ENCODE assay signal across 8 mouse cellular contexts in the genomic region with DNA sequence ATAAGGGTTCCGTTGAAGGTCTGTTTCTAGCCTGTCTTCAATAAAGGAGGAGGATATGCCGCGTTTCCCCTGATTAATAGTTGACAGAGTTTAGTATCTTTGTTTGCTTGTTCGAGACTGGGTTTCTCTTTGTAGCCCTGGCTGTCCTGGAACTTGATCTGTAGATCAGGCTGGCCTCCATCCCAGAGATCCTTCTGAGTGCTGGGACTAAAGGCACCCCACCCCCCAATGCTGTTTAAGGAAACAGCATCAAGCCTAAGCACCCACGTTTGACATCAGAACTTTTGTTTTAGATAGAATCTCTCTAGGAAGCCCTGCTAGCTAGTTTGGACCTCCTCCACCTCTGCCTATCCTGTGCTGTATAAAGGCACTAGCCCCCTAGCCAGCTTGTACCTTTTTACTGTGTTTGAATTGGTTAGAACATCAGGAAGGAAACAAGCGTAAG. TPM values are rescaled to one million over a fixed set of nuclear protein-coding genes. Genes with fewer than 3 reads are reported as not detected.
DNase-seq lines count a peak whose midpoint lies in the region; ATAC-seq and TF ChIP-seq lines count a peak whose summit lies in the region.

No protein-coding gene starts in this region.

- WGBS in forebrain, embryonic 11.5 days = 18% methylated on average over 6 of the region's 6 CpGs
- 17% methylated on average over 6 of the region's 6 CpGs for WGBS in limb, embryonic 14.5 days
- 8% methylated on average over 6 of the region's 6 CpGs for WGBS in olfactory bulb, adult 2 months

- H3K36me3 ChIP-seq in megakaryocyte, embryonic 14.5 days (replicated peaks; ENCODE audit: low read length) = peaks cover 24% of the 10 kb centered on the region
- H3K36me3 ChIP-seq in forebrain, embryonic 11.5 days (ENCODE audit: control insufficient read depth, insufficient read depth, low read length) = no peaks in the 10 kb centered on the region
- H3K36me3 ChIP-seq in limb, embryonic 14.5 days (ENCODE audit: control insufficient read depth, insufficient read depth, low read length) = no peaks in the 10 kb centered on the region

- H3K9ac ChIP-seq in forebrain, embryonic 11.5 days (ENCODE audit: low read length) = peak overlapping the region; percentile 75
- 0 out of 2 replicates have a peak overlapping the region, but pooled peaks have one; percentile 83 for H3K9ac ChIP-seq in limb, embryonic 14.5 days (ENCODE audit: low read depth, low read length, severe bottlenecking)

- peak overlapping the region; percentile 56 for H3K4me2 ChIP-seq in forebrain, embryonic 11.5 days (ENCODE audit: low read depth, low read length, severe bottlenecking)
- H3K4me2 ChIP-seq in limb, embryonic 14.5 days (replicated peaks; ENCODE audit: low read depth, low read length, severe bottlenecking) = peak overlapping the region; percentile 75

- no peak for TF ChIP-seq POLR2A in limb, embryonic 14.5 days (IDR thresholded peaks at IDR 0.05; ENCODE audit: borderline replicate concordance, extremely low read depth, insufficient read depth, insufficient read length)
- no peak for TF ChIP-seq POLR2A in olfactory bulb, adult 2 months (IDR thresholded peaks at IDR 0.05; ENCODE audit: insufficient read depth, low read depth, low read length)

- DNase-seq in forebrain, embryonic 11.5 days (ENCODE audit: low spot score) = no peak
- DNase-seq in limb, embryonic 14.5 days (ENCODE audit: low spot score) = no peak
- no peak for DNase-seq in urinary bladder, postnatal 10 days (ENCODE audit: low spot score)
- no peak for DNase-seq in urinary bladder, adult 2 months (ENCODE audit: low spot score)

- no peak for ATAC-seq in megakaryocyte, adult 5-6 weeks (ENCODE audit: poor library complexity, severe bottlenecking)
- no peak for ATAC-seq in forebrain, embryonic 11.5 days (replicated peaks; ENCODE audit: low FRiP score)
- ATAC-seq in limb, embryonic 14.5 days (ENCODE audit: low FRiP score, low read depth) = no peak
- ATAC-seq in megakaryocyte progenitor cell, adult 5-6 weeks (replicated peaks; ENCODE audit: poor library complexity) = no peak

- TF ChIP-seq CTCF in olfactory bulb, adult 2 months (IDR thresholded peaks at IDR 0.05; ENCODE audit: insufficient read depth, low read depth, low read length) = no peak

- H3K27me3 ChIP-seq in megakaryocyte, embryonic 14.5 days (replicated peaks) = no peaks in the 10 kb centered on the region
- H3K27me3 ChIP-seq in forebrain, embryonic 11.5 days (ENCODE audit: control insufficient read depth, insufficient read depth, low read length) = no peaks in the 10 kb centered on the region
- no peaks in the 10 kb centered on the region for H3K27me3 ChIP-seq in limb, embryonic 14.5 days (ENCODE audit: control insufficient read depth, insufficient read depth, low read length)

- peak overlapping the region; percentile 100 for H3K4me3 ChIP-seq in megakaryocyte, embryonic 14.5 days (replicated peaks)
- peak overlapping the region; percentile 82 for H3K4me3 ChIP-seq in forebrain, embryonic 11.5 days (ENCODE audit: low read depth, low read length)
- H3K4me3 ChIP-seq in limb, embryonic 14.5 days (replicated peaks; ENCODE audit: low read length) = peak overlapping the region; percentile 93
- H3K4me3 ChIP-seq in olfactory bulb, adult 2 months (ENCODE audit: insufficient read depth, low read depth, low read length) = peak overlapping the region; percentile 86

- H3K4me1 ChIP-seq in megakaryocyte, embryonic 14.5 days = peaks cover 42% of the 10 kb centered on the region
- H3K4me1 ChIP-seq in forebrain, embryonic 11.5 days (replicated peaks; ENCODE audit: control insufficient read depth, insufficient read depth, low read length) = no peaks in the 10 kb centered on the region; the same call in 1 of the 2 replicates
- H3K4me1 ChIP-seq in limb, embryonic 14.5 days (ENCODE audit: control insufficient read depth, insufficient read depth, low read length) = peaks cover 8% of the 10 kb centered on the region
- H3K4me1 ChIP-seq in olfactory bulb, adult 2 months (ENCODE audit: control insufficient read depth, insufficient read depth, low read length) = peaks cover 2% of the 10 kb centered on the region; the same call in 1 of the 2 replicates

- no peaks in the 10 kb centered on the region for H3K9me3 ChIP-seq in megakaryocyte, embryonic 14.5 days
- H3K9me3 ChIP-seq in forebrain, embryonic 11.5 days (ENCODE audit: control insufficient read depth, low read length) = no peaks in the 10 kb centered on the region
- no peaks in the 10 kb centered on the region for H3K9me3 ChIP-seq in limb, embryonic 14.5 days (ENCODE audit: control insufficient read depth, low read length)

- H3K27ac ChIP-seq in forebrain, embryonic 11.5 days (ENCODE audit: low read depth, low read length) = no peak overlapping the region
- no peak overlapping the region for H3K27ac ChIP-seq in limb, embryonic 14.5 days (replicated peaks; ENCODE audit: low read depth, low read length)
- H3K27ac ChIP-seq in olfactory bulb, adult 2 months (ENCODE audit: insufficient read depth, low read depth, low read length) = 0 out of 2 replicates have a peak overlapping the region, but pooled peaks have one; percentile 79

RNA-seq across cellular contexts. Expression of a gene that starts 1.3 kb away (rescaled TPM):
- 13.8 and 21.9 TPM in 2 replicates for polyA plus RNA-seq in megakaryocyte, embryonic 14.5 days (2012; ENCODE audit: insufficient read depth, low replicate concordance)
- 17.9 and 32.0 TPM in 2 replicates for total RNA-seq in megakaryocyte, adult 5-6 weeks (2015)
- total RNA-seq in megakaryocyte, adult 5-6 weeks (2017) = 24.4 and 26.3 TPM in 2 replicates
- polyA plus RNA-seq in forebrain, embryonic 11.5 days (2014; fragmentation: Nextera tagmentation; extraction: Ambion mirVana) = 28.7 and 30.0 TPM in 2 replicates
- 21.2 and 26.1 TPM in 2 replicates for polyA plus RNA-seq in limb, embryonic 14.5 days (2012; rRNA removed)
- 17.1 and 25.1 TPM in 2 replicates for polyA plus RNA-seq in limb, embryonic 14.5 days (2014; fragmentation: Nextera tagmentation; extraction: Ambion mirVana)
- polyA plus RNA-seq in olfactory bulb, adult 2 months (2012; ENCODE audit: insufficient read depth, insufficient read length, low replicate concordance, missing spikeins) = 109 and 181 TPM in 2 replicates
- total RNA-seq in megakaryocyte progenitor cell, adult 5-6 weeks (2015) = 6.9 and 9.3 TPM in 2 replicates
- total RNA-seq in megakaryocyte progenitor cell, adult 5-6 weeks (2017) = 8.6 and 10.5 TPM in 2 replicates
- 38.4 and 52.2 TPM in 2 replicates for polyA plus RNA-seq in urinary bladder, adult 2 months (2012; rRNA removed)

RNA-seq across cellular contexts. Expression of a gene that starts 11.2 kb away (rescaled TPM):
- 6.9 and 19.1 TPM in 2 replicates for polyA plus RNA-seq in megakaryocyte, embryonic 14.5 days (2012; ENCODE audit: insufficient read depth, low replicate concordance)
- 619 and 646 TPM in 2 replicates for total RNA-seq in megakaryocyte, adult 5-6 weeks (2015)
- 482 and 494 TPM in 2 replicates for total RNA-seq in megakaryocyte, adult 5-6 weeks (2017)
- 422 and 431 TPM in 2 replicates for polyA plus RNA-seq in forebrain, embryonic 11.5 days (2014; fragmentation: Nextera tagmentation; extraction: Ambion mirVana)
- polyA plus RNA-seq in limb, embryonic 14.5 days (2012; rRNA removed) = 284 and 315 TPM in 2 replicates
- 229 and 234 TPM in 2 replicates for polyA plus RNA-seq in limb, embryonic 14.5 days (2014; fragmentation: Nextera tagmentation; extraction: Ambion mirVana)
- not detected in 2 replicates for polyA plus RNA-seq in olfactory bulb, adult 2 months (2012; ENCODE audit: insufficient read depth, insufficient read length, low replicate concordance, missing spikeins)
- 782 and 829 TPM in 2 replicates for total RNA-seq in megakaryocyte progenitor cell, adult 5-6 weeks (2015)
- total RNA-seq in megakaryocyte progenitor cell, adult 5-6 weeks (2017) = 543 and 606 TPM in 2 replicates
- polyA plus RNA-seq in urinary bladder, adult 2 months (2012; rRNA removed) = 73.2 and 96.5 TPM in 2 replicates

RNA-seq across cellular contexts. Expression of a gene that starts 16.7 kb away (rescaled TPM):
- 23.1 and 24.3 TPM in 2 replicates for polyA plus RNA-seq in megakaryocyte, embryonic 14.5 days (2012; ENCODE audit: insufficient read depth, low replicate concordance)
- 44.3 and 52.5 TPM in 2 replicates for total RNA-seq in megakaryocyte, adult 5-6 weeks (2015)
- total RNA-seq in megakaryocyte, adult 5-6 weeks (2017) = 18.4 and 18.8 TPM in 2 replicates
- polyA plus RNA-seq in forebrain, embryonic 11.5 days (2014; fragmentation: Nextera tagmentation; extraction: Ambion mirVana) = 44.5 and 48.5 TPM in 2 replicates
- polyA plus RNA-seq in limb, embryonic 14.5 days (2012; rRNA removed) = 69.4 and 72.1 TPM in 2 replicates
- polyA plus RNA-seq in limb, embryonic 14.5 days (2014; fragmentation: Nextera tagmentation; extraction: Ambion mirVana) = 47.2 and 55.6 TPM in 2 replicates
- 288 TPM in 1 of 2 replicates, not detected in the other for polyA plus RNA-seq in olfactory bulb, adult 2 months (2012; ENCODE audit: insufficient read depth, insufficient read length, low replicate concordance, missing spikeins)
- 60.6 and 64.6 TPM in 2 replicates for total RNA-seq in megakaryocyte progenitor cell, adult 5-6 weeks (2015)
- total RNA-seq in megakaryocyte progenitor cell, adult 5-6 weeks (2017) = 17.2 and 23.0 TPM in 2 replicates
- polyA plus RNA-seq in urinary bladder, adult 2 months (2012; rRNA removed) = 44.1 and 48.0 TPM in 2 replicates
